Mouse (Mus musculus): Measurements from ENCODE around the gene Plscr2.
A peak's percentile ranks its signal among the peaks of the same experiment; 100 is the strongest.

The Plscr2 gene

DNA sequence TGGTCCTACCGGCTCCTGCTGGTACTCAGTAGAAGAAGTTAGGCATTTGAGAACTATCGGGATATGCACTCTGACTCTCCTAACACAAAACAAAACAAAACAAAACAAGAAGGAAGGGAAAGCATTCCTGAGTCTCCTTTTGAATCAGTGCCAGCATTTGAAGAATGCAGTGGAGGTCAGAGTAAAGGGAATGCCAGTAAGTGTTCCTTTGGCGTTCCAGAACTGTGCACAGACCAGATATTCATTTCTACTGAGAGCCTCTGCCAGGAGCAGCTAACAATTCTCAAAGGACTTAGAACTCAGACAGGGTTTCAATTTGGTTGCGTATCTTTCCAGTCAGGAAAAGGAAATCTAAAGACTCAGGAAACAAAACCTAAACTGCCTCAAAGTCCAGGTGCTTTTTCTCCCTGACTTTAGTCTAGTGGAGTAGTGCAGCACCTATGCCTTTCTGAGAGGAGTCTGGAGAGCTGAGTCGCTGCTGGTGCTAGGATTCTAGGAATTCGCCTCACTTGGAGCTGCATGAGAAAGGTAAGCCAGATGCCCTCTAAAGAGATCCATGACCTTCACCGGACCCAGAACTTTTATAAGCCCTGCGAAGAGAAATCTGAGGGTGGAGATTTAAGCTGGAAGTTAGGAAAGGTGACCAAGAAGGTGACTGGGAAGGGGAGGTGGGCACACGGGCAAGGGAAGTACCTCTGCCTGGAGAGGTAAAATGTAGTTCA is at the start of gene Plscr2:
Gene Plscr2 (plus strand): TSS at position 117 of the 722 bp plus-strand sequence.
- no peak for DNase-seq (ENCODE audit: extremely low read depth, low read depth)

DNA sequence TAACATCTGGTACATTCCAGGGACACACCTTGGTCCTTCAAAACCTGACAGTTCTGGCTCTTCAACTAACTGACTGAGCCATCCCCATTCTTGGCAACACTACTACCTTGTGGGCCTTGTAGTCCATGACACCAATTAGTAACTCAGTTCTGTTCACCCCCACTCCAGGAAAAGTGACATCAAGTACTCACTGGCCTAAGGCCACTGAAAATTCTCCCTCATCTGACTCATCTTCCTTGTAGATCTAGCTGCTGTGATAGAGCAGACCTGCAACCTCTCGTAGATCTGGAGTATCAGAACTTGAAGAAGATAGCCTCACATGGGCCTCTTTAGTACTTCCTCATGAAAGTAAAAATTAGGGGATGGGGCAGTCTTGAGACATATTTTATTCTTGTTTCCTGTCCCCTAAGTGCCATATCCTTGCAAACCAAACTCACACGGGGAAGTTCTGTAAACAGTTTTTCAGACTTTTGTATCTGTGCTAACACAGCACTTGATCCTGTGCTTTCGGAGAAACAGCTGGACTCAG is 49.2 kb upstream of the Plscr2 start:
- DNase-seq (ENCODE audit: extremely low read depth, low read depth): no peak

DNA sequence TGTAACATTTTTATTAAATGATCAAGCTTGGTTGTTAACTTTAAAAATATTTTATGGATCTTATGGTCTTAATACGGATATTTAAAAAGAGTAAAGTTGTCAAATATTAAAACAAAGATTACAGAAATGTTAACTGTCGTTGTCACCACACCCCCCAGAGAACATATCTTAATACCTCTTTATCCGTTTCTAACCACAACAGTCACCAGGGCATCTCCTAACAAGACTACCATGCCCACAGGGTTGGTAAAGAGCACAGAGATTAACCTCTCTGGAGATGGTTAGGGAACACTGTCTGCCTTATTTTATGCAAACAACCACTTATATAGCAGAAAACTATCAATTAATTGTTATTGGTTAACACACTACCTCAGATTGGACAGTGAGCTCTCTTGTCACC is 48.6 kb upstream of the Plscr2 start:
- no peak for DNase-seq (ENCODE audit: extremely low read depth, low read depth)

DNA sequence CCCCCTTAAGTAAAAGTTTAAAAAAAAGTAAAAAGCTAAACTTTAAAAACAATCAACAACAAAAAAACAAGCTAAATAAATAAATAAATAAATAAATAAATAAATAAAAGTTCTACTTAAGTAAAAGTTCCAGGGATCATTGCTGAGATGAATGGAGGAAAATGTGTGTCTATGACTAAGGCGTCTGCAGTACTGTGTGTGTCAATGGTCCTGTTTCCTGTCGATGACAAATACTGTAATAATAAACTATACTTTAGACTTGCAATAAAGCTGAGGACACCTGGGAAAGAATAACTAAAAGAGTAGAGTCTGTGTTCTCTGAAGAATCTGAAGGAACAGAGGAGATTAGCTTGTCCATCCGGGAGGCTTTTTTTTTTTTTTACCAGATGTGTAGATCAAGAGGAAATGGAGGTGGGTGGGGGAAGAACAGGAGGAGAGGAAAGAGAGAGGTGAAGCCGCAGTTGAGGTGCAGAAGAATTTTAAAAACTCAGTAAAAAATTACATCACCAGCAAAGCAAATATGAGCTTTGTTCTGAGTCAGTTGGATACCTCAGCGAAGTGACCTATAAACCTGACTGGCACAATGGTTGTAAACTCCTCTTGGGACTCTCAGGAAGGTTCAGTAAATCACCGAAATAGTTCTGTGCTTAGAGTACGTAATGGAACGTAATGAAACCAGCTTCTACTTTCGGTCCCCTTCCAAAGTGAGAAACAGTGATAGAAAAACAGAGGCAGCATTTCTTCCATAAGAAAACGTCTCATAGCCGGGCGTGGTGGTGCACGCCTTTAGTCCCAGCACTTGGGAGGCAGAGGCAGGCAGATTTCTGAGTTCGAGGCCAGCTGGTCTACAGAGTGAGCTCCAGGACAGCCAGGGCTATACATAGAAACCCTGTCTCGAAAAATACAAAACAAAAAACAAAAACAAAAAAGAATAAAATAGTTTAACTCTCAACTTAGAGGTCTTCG is 46.3 kb upstream of the Plscr2 start:
- DNase-seq (ENCODE audit: extremely low read depth, low read depth): no peak

DNA sequence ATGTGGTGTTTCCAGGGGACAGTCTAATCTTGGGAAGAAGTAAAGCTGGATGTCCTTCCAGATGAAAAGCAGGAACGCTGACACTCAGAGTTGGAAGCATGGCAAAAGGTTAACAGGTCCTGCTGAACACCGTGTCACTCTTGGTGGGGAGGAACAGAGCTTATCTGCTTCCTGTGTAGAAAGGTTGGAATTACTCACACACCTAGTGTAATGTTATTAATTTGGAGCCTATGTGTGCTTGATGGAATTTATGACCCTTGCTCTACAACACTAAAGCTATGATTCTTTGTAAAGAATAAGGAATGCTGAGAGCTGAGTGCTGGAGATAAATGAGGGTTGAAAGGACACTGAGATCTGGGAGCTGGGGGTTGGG is 45.6 kb upstream of the Plscr2 start:
- no peak for DNase-seq (ENCODE audit: extremely low read depth, low read depth)

DNA sequence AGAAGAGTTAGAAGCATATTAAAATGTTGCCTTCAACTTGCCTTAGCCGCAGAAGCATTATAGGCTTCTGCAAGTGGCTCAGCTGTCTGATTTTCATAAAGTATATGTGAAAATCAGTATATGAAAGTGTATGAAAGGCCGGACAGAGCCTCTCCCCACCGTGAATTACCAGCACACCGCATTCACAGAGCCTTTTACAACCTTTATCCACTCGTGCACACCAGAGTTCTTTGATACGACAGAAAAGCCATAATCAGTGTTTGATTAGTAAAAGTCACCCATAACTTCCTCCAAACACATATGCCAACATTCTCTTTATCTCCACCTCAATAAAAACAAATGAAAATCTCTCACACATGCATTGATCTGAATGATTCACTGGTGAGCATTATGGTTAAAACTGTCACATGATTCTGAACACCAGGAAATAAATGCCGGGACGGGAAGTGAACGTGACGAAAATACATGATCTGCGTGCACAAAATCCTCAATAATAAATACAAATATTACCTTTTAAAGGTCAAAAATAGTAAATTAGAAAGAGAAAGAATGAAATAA is 40.4 kb upstream of the Plscr2 start:
- no peak for DNase-seq (ENCODE audit: extremely low read depth, low read depth)

DNA sequence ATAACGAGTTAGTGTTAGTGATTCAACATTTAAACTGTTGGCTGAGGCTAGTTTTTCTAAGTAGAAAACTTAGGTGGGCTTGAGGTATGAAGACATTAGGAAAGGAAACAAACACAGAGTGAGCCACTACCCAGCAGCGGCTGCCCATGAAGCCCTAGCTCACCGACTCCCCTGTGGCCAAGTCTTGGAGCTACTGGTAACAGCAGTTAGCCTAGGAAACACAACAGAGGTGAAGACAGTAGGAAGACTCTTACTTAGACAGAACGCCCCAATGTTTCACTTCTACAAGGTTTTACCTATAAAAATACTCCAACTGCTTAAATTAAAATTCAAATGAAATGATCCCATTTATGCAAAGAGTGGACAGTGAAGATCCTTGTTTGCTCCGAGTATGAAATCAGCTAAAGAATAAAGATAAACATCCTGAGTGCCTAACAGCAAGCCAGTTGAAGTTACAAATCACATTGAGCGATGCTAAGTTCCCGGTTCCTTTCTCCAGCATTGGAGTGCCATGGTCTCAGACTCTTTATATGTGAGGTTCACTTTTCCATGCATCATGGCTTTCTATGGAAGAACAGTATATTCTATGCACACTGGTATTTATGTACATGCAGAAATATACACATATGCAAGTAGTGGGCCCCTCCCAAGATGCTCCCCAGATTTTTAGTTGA is 26.5 kb upstream of the Plscr2 start:
- no peak for DNase-seq (ENCODE audit: extremely low read depth, low read depth)

DNA sequence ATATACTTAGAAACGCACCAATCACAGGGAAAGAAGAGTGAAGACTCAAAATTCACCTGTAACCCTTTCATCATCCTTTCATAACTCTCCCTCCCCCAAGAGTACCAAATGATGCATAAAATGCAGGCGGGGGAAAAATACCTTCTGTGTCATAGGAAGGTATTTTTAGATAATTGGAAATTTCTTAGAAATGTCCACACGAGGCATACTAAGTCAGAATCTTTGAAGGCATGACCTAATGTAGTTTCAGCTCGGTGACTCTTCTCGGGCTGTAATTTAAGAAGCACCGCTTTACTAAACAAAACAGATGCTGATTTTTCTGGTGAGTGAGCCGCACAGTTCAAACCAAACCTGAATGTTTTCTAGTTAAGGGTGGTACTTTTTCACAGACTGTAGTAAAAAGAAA is 26.0 kb upstream of the Plscr2 start, which contains the start of gene Plscr1:
Gene Plscr1 (plus strand): TSS at position 304 of the 406 bp plus-strand sequence.
- no peak for DNase-seq (ENCODE audit: extremely low read depth, low read depth)

DNA sequence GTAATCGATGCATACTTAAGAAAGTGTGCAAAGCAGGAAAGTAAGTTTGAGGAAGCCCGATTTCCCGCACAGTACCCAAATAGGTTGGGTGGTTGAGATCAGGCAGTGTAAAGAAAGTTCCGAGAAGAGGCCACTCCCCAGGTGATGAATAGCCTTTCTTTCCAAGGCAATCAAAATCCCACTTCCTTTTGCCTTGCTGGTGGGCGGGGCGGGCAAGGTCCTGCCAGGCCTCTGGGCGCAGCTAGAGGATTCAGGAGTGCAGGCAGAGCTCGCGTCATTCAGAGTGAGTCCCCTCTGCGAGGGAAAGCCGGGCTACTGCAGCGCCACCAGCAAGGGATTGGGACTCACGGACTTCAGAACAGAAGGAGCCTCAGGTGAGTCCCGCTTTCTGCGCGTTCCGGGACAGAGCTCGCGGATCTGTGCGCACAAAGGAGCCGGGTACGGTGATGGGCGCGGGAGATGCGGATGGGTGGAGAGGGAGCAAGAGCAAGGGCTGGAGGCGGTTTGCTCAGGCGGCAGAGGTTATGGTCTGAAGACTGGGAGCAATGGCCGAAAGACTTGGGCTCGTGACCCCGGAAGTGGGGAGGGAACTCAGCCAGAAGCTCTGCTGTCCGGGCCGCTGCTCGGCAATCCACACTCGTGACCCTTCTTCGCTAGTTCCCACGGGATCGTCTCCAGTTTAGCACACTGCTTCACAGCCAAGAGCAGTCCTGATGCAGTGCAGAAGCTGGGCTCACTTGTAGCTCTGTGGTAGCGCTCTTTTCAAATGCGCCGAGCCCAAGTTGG is 25.2 kb upstream of the Plscr2 start:
- peak; percentile 35 for DNase-seq (ENCODE audit: extremely low read depth, low read depth)

DNA sequence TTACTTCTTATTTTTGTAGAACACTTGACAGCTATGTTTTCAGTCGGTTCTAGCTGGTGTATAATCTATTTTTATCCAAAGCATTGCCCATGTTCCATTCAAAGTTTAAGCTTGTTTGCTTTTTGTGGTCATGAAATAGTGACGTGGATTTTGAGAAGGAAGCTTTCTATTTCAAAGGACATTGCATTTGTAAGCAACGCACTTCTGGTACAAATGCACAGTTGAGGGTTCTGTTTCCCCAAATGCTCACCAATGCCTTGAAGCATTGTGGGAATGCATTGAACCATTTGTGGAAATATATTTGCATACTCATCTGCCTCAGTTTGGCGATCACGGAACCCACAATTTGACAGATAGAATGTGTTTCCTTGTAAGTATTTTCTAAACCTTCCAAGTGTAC is 22.7 kb upstream of the Plscr2 start:
- no peak for DNase-seq (ENCODE audit: extremely low read depth, low read depth)

DNA sequence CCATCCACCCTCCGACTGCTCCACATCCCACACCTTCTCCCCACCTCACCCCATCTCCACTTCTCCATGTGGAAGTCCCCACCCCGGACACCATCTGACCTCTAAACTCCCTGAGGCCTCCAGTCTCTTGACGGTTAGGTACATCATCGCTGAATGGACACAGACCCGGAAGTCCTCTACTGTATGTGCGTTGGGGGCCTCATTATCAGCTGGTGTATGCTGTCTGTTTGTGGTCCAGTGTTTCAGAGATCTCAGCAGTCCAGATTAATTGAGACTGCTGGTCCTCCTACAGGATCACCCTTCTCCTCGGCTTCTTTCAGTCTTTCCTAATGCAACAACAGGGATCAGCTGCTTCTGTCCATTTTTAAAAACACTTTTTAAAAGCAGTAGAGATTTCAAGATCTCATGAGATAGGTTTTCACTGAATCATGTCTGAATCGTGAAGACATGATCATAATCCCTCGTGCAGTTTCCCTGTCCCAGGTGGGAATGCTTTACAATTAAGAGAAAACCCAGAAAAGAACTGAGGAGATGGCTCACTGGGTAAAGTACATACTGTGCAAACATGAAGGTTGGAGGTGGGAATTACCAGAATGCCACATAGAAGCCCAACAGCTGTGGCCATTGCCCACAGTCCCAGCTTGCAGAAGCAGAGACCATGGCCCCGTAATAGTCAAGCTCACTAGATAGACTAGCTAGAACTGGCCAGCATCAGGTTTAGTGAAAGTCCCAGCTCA is 21.6 kb upstream of the Plscr2 start:
- DNase-seq (ENCODE audit: extremely low read depth, low read depth): no peak

DNA sequence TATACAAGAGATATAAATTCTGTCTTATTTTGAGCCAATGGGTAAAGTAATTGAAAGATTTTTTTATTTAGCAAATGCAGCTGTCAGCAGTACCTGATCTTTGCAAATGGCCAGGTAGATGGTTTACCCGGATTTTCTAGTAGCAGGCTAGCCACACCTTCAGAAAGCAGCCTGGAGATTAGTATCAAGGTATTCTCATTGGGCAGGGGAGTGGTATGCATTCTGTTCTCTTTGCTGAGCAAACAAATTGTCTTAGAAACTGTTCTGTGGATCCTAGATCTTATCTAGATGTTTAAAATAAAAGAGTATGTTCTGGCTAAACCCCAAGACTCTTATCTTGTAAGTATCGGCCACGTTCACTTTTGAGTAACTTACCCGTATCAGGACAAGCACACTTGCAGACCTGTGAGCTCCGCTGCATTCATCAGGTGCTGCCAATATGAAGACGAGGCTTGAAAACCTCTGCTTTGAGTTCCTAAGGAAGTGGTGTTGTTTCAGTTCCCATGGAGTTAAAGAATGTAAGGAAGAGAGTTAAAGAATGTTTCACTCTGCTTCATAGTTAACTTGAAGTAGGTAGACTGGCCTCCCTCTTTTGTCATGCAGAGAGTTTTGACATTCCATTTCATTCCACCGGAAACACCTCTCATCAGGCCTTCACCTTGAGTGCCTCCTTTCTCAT is 14.8 kb upstream of the Plscr2 start:
- DNase-seq (ENCODE audit: extremely low read depth, low read depth): no peak

DNA sequence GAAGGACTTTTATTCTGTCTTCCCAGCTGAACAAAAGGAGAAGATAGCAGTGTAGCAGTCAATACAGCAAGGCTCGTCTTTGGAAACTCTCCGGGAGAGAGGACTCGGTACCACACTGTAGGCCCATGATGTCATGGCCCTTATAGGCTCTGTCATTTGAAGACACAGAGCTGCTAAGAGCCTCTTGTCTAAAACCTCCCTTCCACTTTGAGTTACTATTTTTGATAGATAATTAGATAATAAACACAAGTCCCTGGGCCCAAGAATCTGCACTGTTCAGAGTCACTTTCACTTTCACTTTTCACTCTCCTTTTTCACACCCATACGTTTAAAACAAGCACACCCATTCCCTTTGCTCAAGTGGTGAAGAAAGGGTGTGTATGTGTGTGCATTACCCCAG is 9.7 kb upstream of the Plscr2 start:
- DNase-seq (ENCODE audit: extremely low read depth, low read depth): no peak

DNA sequence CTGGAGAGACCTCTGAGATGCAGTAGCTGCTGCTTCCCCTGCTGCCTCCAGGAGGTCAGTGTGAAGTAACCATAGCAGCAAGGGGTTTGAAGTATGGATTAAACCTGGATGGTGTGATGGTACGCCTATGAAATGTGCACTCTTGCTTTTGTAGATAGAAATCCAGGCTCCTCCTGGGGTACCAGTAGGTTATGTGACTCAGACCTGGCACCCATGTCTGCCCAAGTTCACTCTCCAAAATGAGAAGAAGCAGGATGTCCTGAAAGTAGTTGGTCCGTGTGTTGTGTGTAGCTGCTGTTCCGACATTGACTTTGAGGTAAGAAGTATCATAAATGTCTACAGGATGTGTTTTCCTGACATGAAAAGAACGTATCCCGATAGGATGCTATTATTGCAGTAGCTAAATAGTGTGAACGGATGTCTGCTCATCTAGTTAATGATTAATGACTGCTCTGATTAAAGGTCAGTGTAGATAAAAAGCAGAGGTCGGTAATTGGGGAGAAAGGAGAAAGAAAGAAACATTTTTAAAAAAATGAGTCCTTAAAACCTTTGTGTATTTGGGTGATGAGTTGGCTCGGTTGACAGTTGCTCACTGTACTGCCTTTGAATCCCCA is 8.7 kb upstream of the Plscr2 start:
- DNase-seq (ENCODE audit: extremely low read depth, low read depth): no peak

DNA sequence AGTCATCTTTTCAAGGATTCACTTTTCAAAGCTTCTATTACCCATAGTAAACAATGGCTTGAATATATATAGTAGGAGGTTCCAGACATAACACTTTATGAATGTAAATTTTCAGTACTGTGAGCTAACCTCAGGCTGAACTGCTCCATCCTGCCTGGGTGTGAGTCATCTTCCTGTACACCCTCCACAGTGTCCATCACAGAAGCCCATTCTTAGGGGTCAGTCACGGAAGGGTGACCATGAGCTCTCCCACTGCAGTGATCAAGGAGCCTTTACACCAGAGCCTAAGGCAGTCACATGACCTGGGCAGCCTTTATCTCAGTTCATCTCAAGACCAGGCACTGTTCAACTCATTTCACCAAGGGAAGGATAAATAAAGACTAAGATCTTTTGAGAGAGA is 7.7 kb upstream of the Plscr2 start:
- DNase-seq (ENCODE audit: extremely low read depth, low read depth): no peak

DNA sequence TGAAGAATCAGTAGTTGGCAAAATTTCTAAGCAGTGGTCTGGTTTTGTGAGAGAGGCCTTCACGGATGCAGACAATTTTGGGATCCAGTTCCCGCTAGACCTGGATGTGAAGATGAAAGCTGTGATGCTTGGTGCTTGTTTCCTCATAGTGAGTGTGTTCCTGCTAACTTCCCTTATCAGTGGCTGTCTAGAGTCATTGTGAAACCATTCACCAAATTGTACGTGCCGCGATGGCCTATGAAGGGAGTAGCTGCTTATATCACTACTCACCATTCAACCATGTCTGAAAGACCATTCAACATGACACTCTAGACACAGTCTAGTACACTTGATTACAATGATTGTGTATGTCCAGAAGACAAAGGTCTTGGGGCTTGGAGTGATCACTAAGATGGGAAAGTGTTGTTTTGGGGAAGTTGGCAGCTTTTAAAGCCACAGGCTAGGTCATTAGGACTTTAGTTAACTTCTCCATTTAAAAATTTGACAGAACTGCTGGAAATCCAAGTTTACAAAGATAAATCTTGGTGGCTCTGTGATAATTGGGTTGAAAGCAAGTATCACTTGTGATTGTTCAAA is 5.5 kb upstream of the Plscr2 start:
- DNase-seq (ENCODE audit: extremely low read depth, low read depth): no peak

DNA sequence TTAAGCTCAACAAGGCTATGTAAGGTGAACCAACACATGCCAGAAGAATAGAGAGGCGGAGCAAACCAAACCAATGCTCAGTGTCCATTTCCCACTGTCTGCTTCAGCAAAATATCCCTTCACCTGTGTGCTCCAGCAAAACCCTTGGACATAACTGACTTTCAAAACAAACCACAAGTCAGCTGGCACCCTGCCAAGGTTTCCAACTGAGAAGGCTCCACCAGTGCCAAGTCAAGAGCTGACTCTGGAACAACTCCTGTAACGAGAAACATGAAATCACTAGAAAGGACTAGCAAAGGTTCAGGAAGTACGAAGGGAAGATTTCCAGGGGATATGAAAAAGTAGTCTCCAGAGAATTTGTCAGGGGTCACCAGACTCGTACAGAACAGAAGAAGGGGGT is 4.5 kb upstream of the Plscr2 start:
- DNase-seq (ENCODE audit: extremely low read depth, low read depth): no peak

DNA sequence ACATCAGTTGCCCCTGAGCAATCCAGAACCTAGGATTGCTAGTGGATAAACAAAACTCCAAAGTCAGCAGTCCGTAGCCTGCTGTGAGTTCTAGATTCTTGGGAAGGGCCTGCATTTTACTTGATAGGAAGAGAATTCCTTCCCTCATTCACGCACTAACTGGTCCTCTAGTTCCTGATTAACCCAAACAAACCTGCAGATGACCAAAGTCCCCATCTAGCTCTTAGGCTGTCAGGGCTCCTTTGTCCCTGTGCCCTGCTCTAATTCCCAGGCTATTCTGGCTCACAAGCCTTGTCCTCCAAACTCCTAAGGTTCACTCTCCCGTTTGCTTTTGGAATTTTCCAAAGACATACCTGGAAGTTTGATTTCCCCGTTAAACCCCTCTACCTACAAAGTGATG is 2.8 kb upstream of the Plscr2 start:
- DNase-seq (ENCODE audit: extremely low read depth, low read depth): no peak

DNA sequence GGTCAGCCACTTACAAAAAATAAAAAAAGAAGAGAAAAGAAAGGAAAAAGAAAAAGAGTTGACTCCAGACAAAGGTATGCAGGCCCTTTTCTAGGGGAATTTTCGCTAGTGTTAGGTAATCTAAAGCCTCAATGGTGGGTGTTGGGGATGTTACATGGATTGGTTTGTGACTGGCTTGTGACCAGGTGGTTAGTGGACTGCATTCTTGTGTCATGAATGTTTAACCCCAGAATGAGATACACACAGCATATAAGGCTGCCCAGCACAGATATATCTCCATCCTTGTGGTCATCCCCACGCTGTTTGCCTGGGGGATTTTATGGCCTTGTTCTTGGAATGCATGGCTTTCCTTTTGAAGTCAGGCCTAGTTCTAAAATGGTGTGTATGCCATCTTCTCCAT is 2.1 kb upstream of the Plscr2 start:
- DNase-seq (ENCODE audit: extremely low read depth, low read depth): no peak

Measured in MEL-GATA-1-ER (cell line).